8 mouse cellular contexts compared by ENCODE assay signal in genomic region chr16:97169901-97170512, GRCm38 (mm10). TPM values are rescaled to one million over a fixed set of nuclear protein-coding genes. Genes with fewer than 3 reads are reported as not detected.
DNase-seq lines count a peak whose midpoint lies in the region; ATAC-seq and TF ChIP-seq lines count a peak whose summit lies in the region.

No protein-coding gene starts in this region.

- H3K36me3 ChIP-seq in liver, embryonic 11.5 days (ENCODE audit: control insufficient read depth, insufficient read depth, low read length), result no peaks in the 10 kb centered on the region
- H3K36me3 ChIP-seq in liver, postnatal 0 days (replicated peaks; ENCODE audit: insufficient read depth, low read length), result no peaks in the 10 kb centered on the region
- H3K36me3 ChIP-seq in intestine, embryonic 14.5 days (ENCODE audit: control insufficient read depth, insufficient read depth, low read length), result no peaks in the 10 kb centered on the region
- no peaks in the 10 kb centered on the region for H3K36me3 ChIP-seq in midbrain, embryonic 16.5 days (ENCODE audit: control insufficient read depth, insufficient read depth, low read length)

- no peak for TF ChIP-seq CTCF in liver, postnatal 0 days (IDR thresholded peaks at IDR 0.05; ENCODE audit: low read depth)

- peaks cover 65% of the 10 kb centered on the region for H3K27me3 ChIP-seq in liver, embryonic 11.5 days (replicated peaks; ENCODE audit: control insufficient read depth, insufficient read depth, low read length)
- peaks cover 46% of the 10 kb centered on the region for H3K27me3 ChIP-seq in liver, postnatal 0 days (ENCODE audit: insufficient read depth, low read length)
- H3K27me3 ChIP-seq in intestine, embryonic 14.5 days (replicated peaks; ENCODE audit: control insufficient read depth, insufficient read depth, low read length), result peaks cover 58% of the 10 kb centered on the region
- no peaks in the 10 kb centered on the region for H3K27me3 ChIP-seq in midbrain, embryonic 16.5 days (ENCODE audit: control insufficient read depth, insufficient read depth, low read depth, low read length)

- peak overlapping the region; percentile 63 for H3K4me2 ChIP-seq in liver, embryonic 11.5 days
- no peak overlapping the region for H3K4me2 ChIP-seq in liver, postnatal 0 days (ENCODE audit: low read depth, low read length)
- H3K4me2 ChIP-seq in intestine, embryonic 14.5 days (ENCODE audit: low read length), result peak overlapping the region; percentile 83
- H3K4me2 ChIP-seq in midbrain, embryonic 16.5 days (ENCODE audit: low read length), result peak overlapping the region; percentile 85

- TF ChIP-seq EP300 in liver, postnatal 0 days (IDR thresholded peaks at IDR 0.05; ENCODE audit: low read depth), result no peak

- 2% methylated on average over 50 of the region's 51 CpGs for WGBS in liver, embryonic 11.5 days
- WGBS in liver, postnatal 0 days (ENCODE audit: insufficient replicate concordance), result 3% methylated on average over 47 of the region's 51 CpGs
- 1% methylated on average over 46 of the region's 51 CpGs for WGBS in intestine, embryonic 14.5 days
- under 1% methylated on average over 44 of the region's 51 CpGs for WGBS in midbrain, embryonic 16.5 days

- no peaks in the 10 kb centered on the region for H3K4me1 ChIP-seq in liver, embryonic 11.5 days (replicated peaks; ENCODE audit: control insufficient read depth, insufficient read depth, low read length)
- no peaks in the 10 kb centered on the region for H3K4me1 ChIP-seq in liver, postnatal 0 days (ENCODE audit: insufficient read depth)
- H3K4me1 ChIP-seq in intestine, embryonic 14.5 days (replicated peaks; ENCODE audit: control insufficient read depth, insufficient read depth, low read length), result no peaks in the 10 kb centered on the region
- peaks cover 25% of the 10 kb centered on the region for H3K4me1 ChIP-seq in midbrain, embryonic 16.5 days (ENCODE audit: control insufficient read depth, insufficient read depth, low read length)

- no peaks in the 10 kb centered on the region for H3K9me3 ChIP-seq in liver, embryonic 11.5 days (ENCODE audit: control insufficient read depth, low read length)
- H3K9me3 ChIP-seq in liver, postnatal 0 days (ENCODE audit: low read length), result no peaks in the 10 kb centered on the region
- H3K9me3 ChIP-seq in intestine, embryonic 14.5 days (ENCODE audit: control insufficient read depth, low read length), result no peaks in the 10 kb centered on the region
- H3K9me3 ChIP-seq in midbrain, embryonic 16.5 days (replicated peaks; ENCODE audit: control insufficient read depth, low read length, poor library complexity, severe bottlenecking), result no peaks in the 10 kb centered on the region

- H3K9ac ChIP-seq in liver, embryonic 11.5 days (ENCODE audit: low read depth, low read length), result no peak overlapping the region
- H3K9ac ChIP-seq in liver, postnatal 0 days (replicated peaks), result no peak overlapping the region
- peak overlapping the region; percentile 22; the same call in 1 of the 2 replicates for H3K9ac ChIP-seq in intestine, embryonic 14.5 days (ENCODE audit: low read length)
- H3K9ac ChIP-seq in midbrain, embryonic 16.5 days (ENCODE audit: low read depth, low read length), result peak overlapping the region; percentile 96

- no peak for ATAC-seq in liver, embryonic 11.5 days (replicated peaks; ENCODE audit: low FRiP score)
- no peak for ATAC-seq in liver, postnatal 0 days
- ATAC-seq in intestine, embryonic 14.5 days (replicated peaks; ENCODE audit: low FRiP score, low TSS enrichment, low read depth), result peak; percentile 21; the same call in 1 of the 2 replicates
- peak; percentile 47 for ATAC-seq in midbrain, embryonic 16.5 days

- DNase-seq in adrenal gland, postnatal 10 days, result peak; percentile 6
- no peak for DNase-seq in adrenal gland, adult 18-20 months (ENCODE audit: low spot score in 2 of 2)
- DNase-seq in liver, embryonic 11.5 days (ENCODE audit: low spot score), result peak; percentile 39
- DNase-seq in liver, postnatal 0 days, result no peak
- DNase-seq in intestine, embryonic 14.5 days (ENCODE audit: low spot score), result peak; percentile 71
- DNase-seq in adipocyte (ENCODE audit: low spot score), result no peak
- no peak for DNase-seq in T-cell, adult 2 months (ENCODE audit: low spot score)

- H3K27ac ChIP-seq in liver, embryonic 11.5 days (ENCODE audit: low read depth, low read length), result no peak overlapping the region
- H3K27ac ChIP-seq in liver, postnatal 0 days (ENCODE audit: low read depth), result no peak overlapping the region
- H3K27ac ChIP-seq in intestine, embryonic 14.5 days (ENCODE audit: low read depth), result no peak overlapping the region
- peak overlapping the region; percentile 99 for H3K27ac ChIP-seq in midbrain, embryonic 16.5 days (ENCODE audit: low read length)

- peak overlapping the region; percentile 53 for H3K4me3 ChIP-seq in liver, embryonic 11.5 days (ENCODE audit: low read depth, low read length)
- no peak overlapping the region for H3K4me3 ChIP-seq in liver, postnatal 0 days (ENCODE audit: low read depth, low read length)
- H3K4me3 ChIP-seq in intestine, embryonic 14.5 days (ENCODE audit: low read depth, low read length), result peak overlapping the region; percentile 45
- H3K4me3 ChIP-seq in midbrain, embryonic 16.5 days (ENCODE audit: low read depth, low read length), result peak overlapping the region; percentile 78

RNA-seq across cellular contexts. Expression of gene Dscam, which starts 0.5 kb away (rescaled TPM):
- under 1 TPM; 0.18 to 0.24 TPM for total RNA-seq in adrenal gland, postnatal 10 days (2021)
- total RNA-seq in adrenal gland, adult 18-20 months (2021), result under 1 TPM; 0.03 to 0.10 TPM
- polyA plus RNA-seq in liver, embryonic 11.5 days (2014; fragmentation: Nextera tagmentation; extraction: Ambion mirVana), result 0.04 TPM in 2 replicates
- not detected in 2 replicates for polyA plus RNA-seq in liver, postnatal 0 days (2015; fragmentation: Nextera tagmentation; extraction: Ambion mirVana)
- polyA plus RNA-seq in intestine, embryonic 14.5 days (2014; fragmentation: Nextera tagmentation; extraction: Ambion mirVana), result 0.24 and 0.37 TPM in 2 replicates
- polyA plus RNA-seq in midbrain, embryonic 16.5 days (2015; fragmentation: Nextera tagmentation; extraction: Ambion mirVana), result 14.7 and 16.2 TPM in 2 replicates

Comparison
In these comparisons a context has a peak if more than half of its experiments do, and no peak if none do; other contexts are left out.
1. DNase-seq: peak in adrenal gland, postnatal 10 days (single experiment), liver, embryonic 11.5 days (single experiment) and intestine, embryonic 14.5 days (single experiment); none in adrenal gland, adult 18-20 months (0 of 2), liver, postnatal 0 days (single experiment), adipocyte (single experiment) and T-cell, adult 2 months (single experiment).
2. ATAC-seq: peak in intestine, embryonic 14.5 days (single experiment) and midbrain, embryonic 16.5 days (single experiment); none in liver, embryonic 11.5 days (single experiment) and liver, postnatal 0 days (single experiment).
3. H3K9ac ChIP-seq: peak in intestine, embryonic 14.5 days (single experiment) and midbrain, embryonic 16.5 days (single experiment); none in liver, embryonic 11.5 days (single experiment) and liver, postnatal 0 days (single experiment).
4. RNA of gene Dscam, which starts 0.5 kb away (polyA plus RNA-seq): 14.7 to 16.2 TPM in midbrain, embryonic 16.5 days; 0.24 to 0.37 TPM in intestine, embryonic 14.5 days, 0.04 TPM in liver, embryonic 11.5 days and not detected in liver, postnatal 0 days; every median in the first group is over 10 times any median in the second.